Mouse (Mus musculus) adrenal gland, postnatal 4 days (tissue): ENCODE results near the gene Rnf5. TPM values are rescaled to one million over a fixed set of nuclear protein-coding genes. Genes with fewer than 3 reads are reported as not detected.

ENCODE experiments used
- DNase-seq, 2 experiments: peaks; one replicate each; pipeline ENCODE4 v3.0.0; 2021 to 2022; ENCODE audit warnings: low spot score in 2 of 2, mixed read lengths in 2 of 2
- total RNA-seq, 2 experiments: library from RNA; stranded (reverse); gene quantifications; 2 replicates each; pipeline ENCODE4 v1.2.3; 2021

Rnf5 gene
- total RNA-seq, 2 experiments from 2014 or later, result 66.5 to 74.2 TPM

- no peak for DNase-seq
These were observed 2.9 kb upstream of the Rnf5 start for GRCm38 (mm10) chr17:34606186-34607039.

- DNase-seq, result peak; percentile 88 to 94
These were observed 2.1 kb upstream of the Rnf5 start for GRCm38 (mm10) chr17:34605609-34606008.

- DNase-seq, result peak in 1 of 2 experiments; percentile 33
These were observed 1.2 kb upstream of the Rnf5 start for GRCm38 (mm10) chr17:34604511-34605237.

- DNase-seq, result peak; percentile 94 to 99
These were observed 595 bp upstream of the Rnf5 start, which contains the start of gene Agpat1 for GRCm38 (mm10) chr17:34604061-34604508. Gene Agpat1 (plus strand): TSS chr17:34604262.

GRCm38 (mm10) chr17:34601796-34602195, 1.7 kb downstream of the Rnf5 start:
- DNase-seq, result no peak

GRCm38 (mm10) chr17:34599891-34600290, 3.6 kb downstream of the Rnf5 start:
- DNase-seq, result no peak

GRCm38 (mm10) chr17:34597566-34598095, 5.9 kb downstream of the Rnf5 start, which contains the start of gene Ager:
Gene Ager (plus strand): TSS chr17:34597862.
- DNase-seq, result no peak

- no peak for DNase-seq
These were observed 7.4 kb downstream of the Rnf5 start for GRCm38 (mm10) chr17:34596098-34596497.

GRCm38 (mm10) chr17:34593752-34594525, 9.6 kb downstream of the Rnf5 start:
- no peak for DNase-seq

- DNase-seq, result peak in 1 of 2 experiments; percentile 41
These were observed 10.6 kb downstream of the Rnf5 start for GRCm38 (mm10) chr17:34592581-34593549.

GRCm38 (mm10) chr17:34591994-34592375, 11.5 kb downstream of the Rnf5 start:
- peak; percentile 75 to 84 for DNase-seq

GRCm38 (mm10) chr17:34591029-34591993, 12.2 kb downstream of the Rnf5 start, which contains the start of gene Pbx2:
Gene Pbx2 (plus strand): TSS chr17:34591266.
- DNase-seq, result no peak

GRCm38 (mm10) chr17:34590154-34590987, 13.1 kb downstream of the Rnf5 start:
- no peak for DNase-seq

- DNase-seq, result no peak
These were observed 13.8 kb downstream of the Rnf5 start, which contains the start of gene Gpsm3 for GRCm38 (mm10) chr17:34589681-34590101. Gene Gpsm3 (plus strand): TSS chr17:34589806.

- no peak for DNase-seq
These were observed 14.3 kb downstream of the Rnf5 start for GRCm38 (mm10) chr17:34589206-34589605.

GRCm38 (mm10) chr17:34588767-34589166, 14.7 kb downstream of the Rnf5 start:
- DNase-seq, result no peak

- DNase-seq, result no peak
These were observed 15.7 kb downstream of the Rnf5 start for GRCm38 (mm10) chr17:34587814-34588213.
